Mouse (Mus musculus): Measurements from ENCODE around the gene Olfr704. TPM values are rescaled to one million over a fixed set of nuclear protein-coding genes. Genes with fewer than 3 reads are reported as not detected.
"Not testable (repeated sequence)": the region's sequence is repeated elsewhere in the genome, so short reads cannot be mapped to it uniquely, and the experiment has no call there.

Olfr704 gene
- polyA plus RNA-seq, 1 experiment: not detected

DNA sequence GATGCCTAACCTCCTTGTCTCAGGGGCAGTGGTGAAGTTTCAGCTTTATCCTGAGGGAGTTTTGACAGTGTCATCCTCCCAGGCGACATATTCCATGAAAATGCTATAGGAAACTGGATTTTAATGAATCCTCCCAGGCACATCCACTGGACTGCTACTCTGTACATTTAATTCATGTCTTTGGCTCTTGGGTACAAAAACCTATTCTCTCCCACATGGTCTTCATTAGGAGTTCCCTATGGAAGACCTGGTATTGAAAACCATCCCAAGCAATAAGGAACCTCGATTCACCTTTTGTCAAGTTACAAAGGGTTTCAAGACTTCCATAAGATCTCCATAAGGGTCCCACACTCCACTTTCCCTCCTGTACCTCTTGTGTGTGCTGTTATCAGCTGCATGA, 25.1 kb downstream of the Olfr704 start, which contains the start of gene Olfr706:
TSS of gene Olfr706 (minus strand) at position 101 of the 400 bp plus-strand sequence.
- Histone ChIP-seq H3K27ac (ENCODE audit: insufficient read depth, low read length) (no peak within 1 kb of the TSS), H3K4me1 (ENCODE audit: control insufficient read depth, insufficient read depth, insufficient read length) (no peaks in the 10 kb centered on the region), H3K36me3 (ENCODE audit: control insufficient read depth, insufficient read depth, low read length) (no peaks in the 10 kb centered on the region), H3K27me3 (ENCODE audit: control insufficient read depth, insufficient read depth, low read length) (no peaks in the 10 kb centered on the region), H3K4me3 (ENCODE audit: extremely low read depth, insufficient read depth, insufficient read length) (no peak within 1 kb of the TSS)
- no peak for DNase-seq (ENCODE audit: low read depth in 1 of 2, low spot score in 2 of 2)
- 83% methylated on average over 2 of the region's 2 CpGs for WGBS
- TF ChIP-seq POLR2A (IDR thresholded peaks at IDR 0.05; ENCODE audit: low read depth, low read length) (no peak), CTCF (IDR thresholded peaks at IDR 0.05; ENCODE audit: extremely low read depth, insufficient read depth, insufficient read length, insufficient replicate concordance) (no peak)

DNA sequence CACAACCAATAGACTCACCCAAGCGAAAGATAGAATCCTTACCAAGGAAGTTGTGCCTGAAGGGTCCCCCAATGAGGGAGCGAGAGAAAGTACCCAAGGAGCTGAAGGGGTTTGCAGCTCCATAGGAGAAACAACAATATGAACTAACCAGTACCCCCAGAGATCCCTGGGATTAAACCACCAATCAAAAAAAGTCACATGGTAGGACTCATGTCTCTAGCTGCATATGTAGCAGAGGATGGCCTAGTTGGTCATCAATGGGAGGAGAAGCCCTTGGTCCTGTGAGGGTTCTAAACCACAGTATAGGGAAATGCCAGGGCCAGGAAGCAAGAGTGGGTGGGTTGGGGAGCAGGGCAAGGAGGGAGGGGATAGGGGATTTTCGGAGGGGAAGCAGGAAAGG, 38.2 kb downstream of the Olfr704 start, which contains the start of gene Olfr707:
TSS of gene Olfr707 (minus strand) at position 101 of the 400 bp plus-strand sequence.
- WGBS: 87% methylated on average over 3 of the region's 3 CpGs
- H3K4me3 ChIP-seq (ENCODE audit: extremely low read depth, insufficient read depth, insufficient read length); H3K27ac ChIP-seq (ENCODE audit: insufficient read depth, low read length); H3K27me3 ChIP-seq (ENCODE audit: control insufficient read depth, insufficient read depth, low read length); H3K4me1 ChIP-seq (ENCODE audit: control insufficient read depth, insufficient read depth, insufficient read length); DNase-seq (ENCODE audit: low read depth in 1 of 2, low spot score in 2 of 2); H3K36me3 ChIP-seq (ENCODE audit: control insufficient read depth, insufficient read depth, low read length): not testable (repeated sequence)

DNA sequence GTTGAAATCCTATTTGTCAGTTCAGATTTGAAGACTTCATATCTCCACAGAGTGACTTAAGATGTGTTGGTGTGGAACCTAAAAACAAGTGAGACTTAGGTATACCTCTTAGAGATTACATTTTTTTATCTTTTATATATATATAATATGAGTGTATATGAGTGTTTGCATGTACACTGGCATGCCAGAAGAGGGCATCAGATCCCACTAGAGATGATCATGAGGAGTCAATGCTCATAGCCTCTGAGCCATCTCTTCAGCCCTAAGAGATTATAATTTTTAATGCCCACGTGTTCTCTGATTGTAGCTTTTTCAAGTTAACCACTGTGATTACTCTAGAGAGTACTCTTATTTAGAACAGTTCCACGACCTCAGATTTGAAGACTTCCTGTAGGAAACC, 44.7 kb downstream of the Olfr704 start, which contains the start of gene Olfr1532-ps1:
TSS of gene Olfr1532-ps1 (plus strand) at position 326 of the 400 bp plus-strand sequence.
- Histone ChIP-seq H3K4me3 (ENCODE audit: extremely low read depth, insufficient read depth, insufficient read length) (no peak within 1 kb of the TSS), H3K36me3 (ENCODE audit: control insufficient read depth, insufficient read depth, low read length) (no peaks in the 10 kb centered on the region), H3K4me1 (ENCODE audit: control insufficient read depth, insufficient read depth, insufficient read length) (no peaks in the 10 kb centered on the region; the same call in 1 of the 2 replicates), H3K27ac (ENCODE audit: insufficient read depth, low read length) (no peak within 1 kb of the TSS), H3K27me3 (ENCODE audit: control insufficient read depth, insufficient read depth, low read length) (no peaks in the 10 kb centered on the region)
- WGBS: 34% methylated on average over 2 of the region's 2 CpGs
- DNase-seq (ENCODE audit: low read depth in 1 of 2, low spot score in 2 of 2): no peak
- TF ChIP-seq CTCF (IDR thresholded peaks at IDR 0.05; ENCODE audit: extremely low read depth, insufficient read depth, insufficient read length, insufficient replicate concordance) (no peak), POLR2A (IDR thresholded peaks at IDR 0.05; ENCODE audit: low read depth, low read length) (no peak)

Other genes with a start within 250 kb of the Olfr704 start
- not detected in 2 replicates for gene Olfr693, start 182.6 kb upstream of the Olfr704 start, polyA plus RNA-seq (2012; rRNA removed)
- gene Olfr694, start 171.4 kb upstream of the Olfr704 start, polyA plus RNA-seq (2012; rRNA removed): not detected in 2 replicates
- not detected in 2 replicates for gene Olfr695, start 146.8 kb upstream of the Olfr704 start, polyA plus RNA-seq (2012; rRNA removed)
- not detected in 2 replicates for gene Olfr697, start 120.7 kb upstream of the Olfr704 start, polyA plus RNA-seq (2012; rRNA removed)
- gene Olfr698, start 107.8 kb upstream of the Olfr704 start, polyA plus RNA-seq (2012; rRNA removed): not detected in 2 replicates
- not detected in 2 replicates for gene Olfr699, start 70.0 kb upstream of the Olfr704 start, polyA plus RNA-seq (2012; rRNA removed)
- gene Olfr700, start 54.4 kb upstream of the Olfr704 start, polyA plus RNA-seq (2012; rRNA removed): not detected in 2 replicates
- gene Olfr701, start 49.1 kb upstream of the Olfr704 start, polyA plus RNA-seq (2012; rRNA removed): not detected in 2 replicates
- not detected in 2 replicates for gene Olfr702, start 29.3 kb upstream of the Olfr704 start, polyA plus RNA-seq (2012; rRNA removed)
- not detected in 2 replicates for gene Olfr703, start 19.8 kb upstream of the Olfr704 start, polyA plus RNA-seq (2012; rRNA removed)
- not detected in 2 replicates for gene Olfr705, start 13.7 kb downstream of the Olfr704 start, polyA plus RNA-seq (2012; rRNA removed)
- not detected in 2 replicates for gene Olfr706, start 25.0 kb downstream of the Olfr704 start, polyA plus RNA-seq (2012; rRNA removed)
- gene Olfr707, start 38.1 kb downstream of the Olfr704 start, polyA plus RNA-seq (2012; rRNA removed): not detected in 2 replicates
- not detected in 2 replicates for gene Olfr1532-ps1, start 44.8 kb downstream of the Olfr704 start, polyA plus RNA-seq (2012; rRNA removed)
- not detected in 2 replicates for gene Olfr709-ps1, start 69.0 kb downstream of the Olfr704 start, polyA plus RNA-seq (2012; rRNA removed)
- gene Olfr710, start 85.1 kb downstream of the Olfr704 start, polyA plus RNA-seq (2012; rRNA removed): not detected in 2 replicates
- not detected in 2 replicates for gene Olfr6, start 100.8 kb downstream of the Olfr704 start, polyA plus RNA-seq (2012; rRNA removed)
- not detected in 2 replicates for gene Olfr711, start 112.3 kb downstream of the Olfr704 start, polyA plus RNA-seq (2012; rRNA removed)
- not detected in 2 replicates for gene Olfr2, start 142.9 kb downstream of the Olfr704 start, polyA plus RNA-seq (2012; rRNA removed)
- gene Olfr713, start 168.0 kb downstream of the Olfr704 start, polyA plus RNA-seq (2012; rRNA removed): not detected in 2 replicates
- gene Olfr714, start 207.8 kb downstream of the Olfr704 start, polyA plus RNA-seq (2012; rRNA removed): not detected in 2 replicates
- gene Olfr17, start 230.0 kb downstream of the Olfr704 start, polyA plus RNA-seq (2012; rRNA removed): not detected in 2 replicates
- not detected in 2 replicates for gene Olfr715b, start 247.2 kb downstream of the Olfr704 start, polyA plus RNA-seq (2012; rRNA removed)